Mouse (Mus musculus) intestine, embryonic 16.5 days (tissue): ENCODE data around the gene Mgp. TPM values are rescaled to one million over a fixed set of nuclear protein-coding genes. Genes with fewer than 3 reads are reported as not detected.

ENCODE experiments used
- ATAC-seq: fragments of 200-750 bp; cut with Nextera tagmentation; 2 replicates; pipeline ENCODE4 v1.8.0; 2017; ENCODE audit warnings: moderate TSS enrichment, moderate library complexity
- H3K27ac ChIP-seq: fragments of 300-500 bp; sonication (generic); 2 replicates; pipeline ENCODE4 v1.5.1; 2014; ENCODE audit warnings: mild to moderate bottlenecking, low read length
- H3K27me3 ChIP-seq: fragments of 300-500 bp; sonication (generic); replicated peaks from 2 replicates; pipeline ENCODE4 v1.6.1; 2014; ENCODE audit warnings: low read length, control low read depth, mixed read lengths; ENCODE audit not compliant: control insufficient read depth, insufficient read depth
- H3K36me3 ChIP-seq: fragments of 300-500 bp; sonication (generic); 2 replicates; pipeline ENCODE4 v1.6.1; 2014; ENCODE audit warnings: low read length, control low read depth; ENCODE audit not compliant: control insufficient read depth, insufficient read depth
- H3K4me1 ChIP-seq: fragments of 300-500 bp; sonication (generic); 2 replicates; pipeline ENCODE4 v1.6.1; 2014; ENCODE audit warnings: low read length, control low read depth, mixed read lengths; ENCODE audit not compliant: control insufficient read depth, insufficient read depth
- H3K4me2 ChIP-seq: fragments of 300-500 bp; sonication (generic); 2 replicates; pipeline ENCODE4 v1.6.1; 2014; ENCODE audit warnings: low read depth, low read length, control low read depth
- H3K4me3 ChIP-seq: fragments of 300-500 bp; sonication (generic); 2 replicates; pipeline ENCODE4 v1.5.1; 2014; ENCODE audit warnings: mild to moderate bottlenecking, low read length
- H3K9ac ChIP-seq: fragments of 300-500 bp; sonication (generic); 2 replicates; pipeline ENCODE4 v1.6.1; 2014; ENCODE audit warnings: low read depth, low read length
- H3K9me3 ChIP-seq: fragments of 300-500 bp; sonication (generic); 2 replicates; pipeline ENCODE4 v1.6.1; 2016; ENCODE audit warnings: low read length, control low read depth; ENCODE audit not compliant: control insufficient read depth
- WGBS: fragments of 180-500 bp; shearing (Covaris S2); extraction: QIAGEN DNeasy Blood & Tissue Kit; methylation state at CpG from one replicate; pipeline ENCODE4 v1.1.7; 2014; 5-methylcytosine and 5-hydroxymethylcytosine counted together
- polyA plus RNA-seq: library from polyadenylated mRNA; unstranded; fragments of >200 nt; fragmentation: Nextera tagmentation; extraction: Ambion mirVana; gene quantifications from 2 replicates; pipeline ENCODE4 v1.2.1, GENCODE M21; 2015

Gene Mgp
- polyA plus RNA-seq, 1 experiment from 2014 or later = 93.4 TPM

DNA sequence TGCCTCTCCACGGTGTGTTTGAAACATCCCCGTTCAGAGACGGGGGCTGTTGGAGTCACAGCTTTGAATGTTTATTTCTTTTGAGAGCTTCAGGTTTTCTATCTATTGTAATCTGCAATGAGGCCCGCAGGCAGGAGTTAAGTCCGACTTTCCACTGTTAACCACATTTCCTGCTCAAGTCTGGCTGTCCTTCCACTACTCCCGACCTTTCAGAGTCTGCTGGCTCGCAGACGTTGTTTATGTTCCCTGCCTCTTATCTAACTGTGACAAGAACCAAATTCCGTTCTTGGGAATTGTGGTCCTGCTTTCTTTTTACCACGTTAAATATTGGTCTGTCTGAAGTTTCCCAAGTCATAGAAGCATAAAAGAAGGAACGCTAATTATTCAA lies 17.8 kb downstream of the Mgp start:
- H3K4me3 ChIP-seq = 0 out of 2 replicates have a peak overlapping the region, but pooled peaks have one; percentile 4
- H3K36me3 ChIP-seq = no peaks in the 10 kb centered on the region
- H3K27ac ChIP-seq = peak overlapping the region; percentile 74
- peak overlapping the region; percentile 15 for H3K4me2 ChIP-seq
- peaks cover 17% of the 10 kb centered on the region for H3K4me1 ChIP-seq
- no peaks in the 10 kb centered on the region for H3K27me3 ChIP-seq
- H3K9ac ChIP-seq = peak overlapping the region; percentile 55; the same call in 1 of the 2 replicates
- 18% methylated on average over 11 of the region's 11 CpGs for WGBS
- H3K9me3 ChIP-seq = no peaks in the 10 kb centered on the region
- peak; percentile 64 for ATAC-seq

DNA sequence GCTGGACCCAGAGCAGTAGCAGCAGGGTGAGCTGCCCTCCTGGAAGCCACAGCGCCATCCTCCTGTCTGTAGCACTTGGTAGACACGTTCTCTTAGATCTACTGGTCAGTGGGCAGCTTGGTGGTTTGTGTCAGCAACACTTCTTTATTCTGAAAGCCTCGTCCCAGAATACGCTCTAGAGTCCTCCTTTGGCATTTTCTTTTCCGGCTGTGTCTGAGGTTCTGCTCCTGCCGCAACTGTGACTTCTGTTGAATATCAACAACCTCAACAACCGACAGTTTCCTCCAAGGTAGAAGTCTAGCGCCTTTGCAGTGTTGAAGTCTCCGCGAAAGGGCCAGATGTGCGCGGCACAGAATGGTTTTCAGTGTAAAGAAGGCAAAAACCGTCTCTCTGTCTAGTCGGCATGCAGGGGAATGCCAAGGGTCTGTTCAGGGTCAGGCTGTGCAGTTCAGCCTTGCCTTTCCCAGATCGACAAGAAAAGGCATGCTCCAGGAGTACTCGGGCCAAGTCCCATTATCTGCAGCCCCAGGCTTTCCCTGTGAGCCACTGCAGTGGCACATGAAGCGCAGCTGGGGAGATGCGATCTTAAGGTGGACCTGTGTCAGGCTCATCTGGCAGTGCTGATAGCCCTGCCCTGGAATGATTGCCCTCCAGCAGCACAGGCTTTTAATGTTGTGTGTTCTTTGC lies 18.3 kb downstream of the Mgp start, which contains the start of gene Art4:
Art4 (minus strand) TSS at position 548 of the 687 bp plus-strand sequence.
- Histone ChIP-seq H3K27ac (peak within 1 kb of the TSS; percentile 74), H3K36me3 (no peaks in the 10 kb centered on the region), H3K4me1 (peaks cover 21% of the 10 kb centered on the region), H3K4me3 (peak within 1 kb of the TSS; percentile 4; the same call in 1 of the 2 replicates), H3K9me3 (no peaks in the 10 kb centered on the region), H3K4me2 (peak within 1 kb of the TSS; percentile 15), H3K9ac (peak within 1 kb of the TSS; percentile 55; the same call in 1 of the 2 replicates), H3K27me3 (no peaks in the 10 kb centered on the region)
- ATAC-seq = peak; percentile 86
- 49% methylated on average over 18 of the region's 18 CpGs for WGBS

DNA sequence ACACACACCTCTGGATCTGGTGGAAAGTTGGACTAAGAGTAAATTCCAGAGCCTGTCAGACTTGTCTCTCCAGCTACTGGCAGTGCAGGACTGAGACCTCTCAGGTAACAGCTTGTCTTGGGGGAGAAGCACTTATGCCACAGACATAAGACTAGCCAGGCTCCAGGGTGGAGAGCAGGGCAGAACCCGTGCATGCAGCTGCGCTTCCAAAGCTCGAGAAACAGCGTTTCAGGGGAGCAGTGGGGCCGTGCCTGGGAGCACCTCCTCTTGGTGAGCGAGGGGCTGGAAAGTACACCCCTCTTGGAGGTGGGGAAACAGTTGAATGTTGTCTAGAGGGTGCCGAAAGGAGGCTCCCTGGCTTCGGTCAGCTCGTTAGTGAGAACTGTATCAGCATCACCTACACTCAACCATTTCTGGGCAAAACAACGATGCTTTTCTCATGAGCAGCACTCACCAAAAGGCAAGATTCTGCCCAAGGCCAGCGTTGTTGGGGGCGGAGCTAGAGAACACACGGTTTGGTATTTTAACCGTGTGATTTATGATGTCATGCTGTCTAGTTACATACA lies 19.5 kb downstream of the Mgp start:
- Histone ChIP-seq H3K27ac (peak overlapping the region; percentile 50), H3K9ac (peak overlapping the region; percentile 53), H3K9me3 (no peaks in the 10 kb centered on the region), H3K27me3 (no peaks in the 10 kb centered on the region), H3K4me1 (peaks cover 21% of the 10 kb centered on the region), H3K36me3 (no peaks in the 10 kb centered on the region), H3K4me2 (peak overlapping the region; percentile 14), H3K4me3 (peak overlapping the region; percentile 13; the same call in 1 of the 2 replicates)
- ATAC-seq = peak; percentile 41; the same call in 1 of the 2 replicates
- WGBS = 42% methylated on average over 14 of the region's 14 CpGs

- 71% methylated on average over 2 of the region's 2 CpGs for WGBS
- no peak overlapping the region for H3K27ac ChIP-seq
- ATAC-seq = no peak
These were observed 20.4 kb downstream of the Mgp start for GRCm38 (mm10) chr6:136855183-136855582.

DNA sequence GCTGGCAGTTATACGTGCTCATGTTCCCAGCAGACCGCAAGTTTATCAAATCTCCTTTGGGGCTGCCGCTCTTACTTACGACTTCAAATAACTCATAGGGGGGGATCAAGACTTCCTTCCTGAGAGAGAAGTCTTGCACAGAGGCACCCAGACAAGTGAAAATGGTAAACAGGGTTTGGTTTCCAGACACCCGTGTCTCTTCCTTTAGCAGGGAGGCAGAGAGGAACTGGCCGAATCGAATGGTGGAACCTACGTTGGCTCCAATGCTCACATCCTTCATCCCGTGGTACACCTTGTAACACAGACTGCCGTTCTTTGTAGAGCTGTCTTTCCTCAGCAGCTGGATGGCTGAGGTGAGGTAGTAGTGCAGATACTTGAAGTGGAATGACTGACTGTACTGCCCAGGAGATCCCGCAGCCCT lies 21.3 kb downstream of the Mgp start:
- H3K36me3 ChIP-seq = no peaks in the 10 kb centered on the region
- H3K4me3 ChIP-seq = no peak overlapping the region
- H3K27ac ChIP-seq = no peak overlapping the region
- 82% methylated on average over 11 of the region's 11 CpGs for WGBS
- no peaks in the 10 kb centered on the region for H3K9me3 ChIP-seq
- H3K27me3 ChIP-seq = no peaks in the 10 kb centered on the region
- H3K4me2 ChIP-seq = no peak overlapping the region
- no peak for ATAC-seq
- no peak overlapping the region for H3K9ac ChIP-seq
- peaks cover 21% of the 10 kb centered on the region for H3K4me1 ChIP-seq

More at GRCm38 (mm10) chr6:136855183-136855582, 20.4 kb downstream of the Mgp start:
- H3K27me3 ChIP-seq = no peaks in the 10 kb centered on the region
- no peak overlapping the region for H3K4me3 ChIP-seq
- no peak overlapping the region for H3K4me2 ChIP-seq
- H3K9me3 ChIP-seq = no peaks in the 10 kb centered on the region
- H3K36me3 ChIP-seq = no peaks in the 10 kb centered on the region
- no peak overlapping the region for H3K9ac ChIP-seq
- H3K4me1 ChIP-seq = peaks cover 21% of the 10 kb centered on the region

- Histone ChIP-seq H3K9me3 (no peaks in the 10 kb centered on the region), H3K9ac (no peak overlapping the region), H3K4me2 (no peak overlapping the region), H3K4me3 (no peak overlapping the region), H3K4me1 (peaks cover 18% of the 10 kb centered on the region), H3K27ac (no peak overlapping the region), H3K36me3 (no peaks in the 10 kb centered on the region), H3K27me3 (no peaks in the 10 kb centered on the region)
- WGBS = 52% methylated on average over 3 of the region's 3 CpGs
- no peak for ATAC-seq
These were observed 22.9 kb downstream of the Mgp start for GRCm38 (mm10) chr6:136852762-136853161.

- H3K36me3 ChIP-seq = no peaks in the 10 kb centered on the region
- H3K4me1 ChIP-seq = peaks cover 14% of the 10 kb centered on the region
- 81% methylated on average over 4 of the region's 4 CpGs for WGBS
- no peak for ATAC-seq
- H3K27ac ChIP-seq = no peak overlapping the region
- no peak overlapping the region for H3K4me3 ChIP-seq
- H3K27me3 ChIP-seq = no peaks in the 10 kb centered on the region
- H3K4me2 ChIP-seq = no peak overlapping the region
- H3K9me3 ChIP-seq = no peaks in the 10 kb centered on the region
- no peak overlapping the region for H3K9ac ChIP-seq
These were observed 23.3 kb downstream of the Mgp start for GRCm38 (mm10) chr6:136852348-136852747.

DNA sequence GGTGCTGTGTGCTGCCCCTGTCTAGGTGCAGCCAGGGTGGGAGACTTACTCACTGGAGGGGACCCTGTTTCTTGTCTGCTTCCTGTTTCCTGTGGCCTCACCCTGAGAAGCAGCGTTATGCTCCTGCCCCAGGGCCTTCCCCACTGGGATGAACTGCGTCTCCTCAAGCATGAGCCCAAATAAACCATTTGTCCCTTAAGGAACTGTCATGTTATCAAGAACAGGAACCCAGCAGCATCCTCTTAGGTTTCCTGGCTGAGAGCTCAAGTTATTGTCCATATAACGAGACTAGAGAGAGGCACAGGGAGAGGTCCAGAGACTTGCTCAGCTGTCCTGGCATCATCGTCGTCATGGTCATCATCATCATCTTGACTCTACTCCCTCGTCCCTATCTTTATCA lies 25.4 kb downstream of the Mgp start:
- Histone ChIP-seq H3K4me3 (no peak overlapping the region), H3K4me2 (no peak overlapping the region), H3K9me3 (no peaks in the 10 kb centered on the region), H3K27me3 (no peaks in the 10 kb centered on the region), H3K4me1 (0 out of 2 replicates have a peak, but pooled peaks cover 3% of the 10 kb centered on the region), H3K27ac (no peak overlapping the region), H3K9ac (no peak overlapping the region), H3K36me3 (no peaks in the 10 kb centered on the region)
- no peak for ATAC-seq
- WGBS = 75% methylated on average over 6 of the region's 6 CpGs

DNA sequence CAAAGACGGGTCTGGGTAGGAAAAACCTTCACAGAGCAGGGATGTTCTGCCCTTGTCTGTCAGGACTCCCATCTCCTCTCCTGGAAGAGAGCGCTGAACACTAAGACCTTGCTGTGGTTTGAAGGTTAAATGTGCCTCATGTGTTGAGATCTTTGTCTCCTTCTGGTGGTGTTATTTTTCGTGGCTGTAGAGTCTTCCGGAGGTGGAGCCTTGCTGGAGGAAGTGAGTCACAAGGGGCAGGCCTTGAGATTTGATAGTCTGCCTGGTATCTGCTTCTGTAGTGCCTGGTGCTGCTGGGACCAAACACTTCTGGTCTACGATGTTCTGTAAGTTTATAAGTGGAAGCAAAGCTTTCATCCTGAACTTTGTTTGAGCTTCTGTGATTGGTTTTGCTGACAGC lies 26.7 kb downstream of the Mgp start:
- 85% methylated on average over 5 of the region's 5 CpGs for WGBS
- Histone ChIP-seq H3K9ac (no peak overlapping the region), H3K36me3 (no peaks in the 10 kb centered on the region), H3K4me2 (no peak overlapping the region), H3K27me3 (no peaks in the 10 kb centered on the region), H3K27ac (no peak overlapping the region), H3K4me1 (0 out of 2 replicates have a peak, but pooled peaks cover 3% of the 10 kb centered on the region), H3K9me3 (no peaks in the 10 kb centered on the region), H3K4me3 (no peak overlapping the region)
- ATAC-seq = no peak
